In the genomic region with DNA sequence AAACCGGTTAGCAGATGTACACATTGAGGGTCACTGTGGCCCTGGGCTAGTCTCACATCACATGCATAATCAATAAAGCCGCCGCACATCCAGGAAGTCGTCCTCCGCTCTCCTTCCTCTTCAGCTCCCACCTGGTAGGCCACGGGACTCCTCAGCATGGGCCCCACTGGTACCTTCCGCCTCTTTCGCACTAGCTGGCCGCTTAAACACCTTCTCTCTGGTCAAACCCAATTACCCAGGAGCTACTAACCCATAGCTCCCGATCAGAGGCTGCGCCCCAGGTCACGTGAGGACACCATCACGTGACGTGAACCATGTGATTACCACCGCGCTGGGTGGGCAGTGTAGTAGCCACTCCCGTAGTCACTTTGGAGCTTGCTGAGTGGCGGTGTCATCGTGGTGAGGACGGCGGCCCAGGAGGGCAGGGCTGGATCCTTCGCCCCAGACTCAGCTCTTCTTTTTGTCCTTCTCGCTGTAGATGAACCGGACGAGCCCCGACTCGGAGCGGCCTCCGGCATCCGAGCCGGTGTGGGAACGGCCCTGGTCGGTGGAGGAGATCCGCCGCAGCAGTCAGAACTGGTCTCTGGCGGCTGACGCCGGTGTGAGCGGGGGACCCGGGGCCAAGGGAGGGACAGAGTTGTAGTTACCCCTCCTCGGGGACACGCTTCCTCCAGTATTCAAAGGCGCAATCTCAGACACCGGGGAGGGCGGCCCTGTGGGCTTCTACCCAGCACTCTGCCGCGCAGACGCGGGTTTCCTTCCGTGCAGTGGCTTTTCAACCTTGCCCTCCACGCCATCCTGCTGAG, we compare ENCODE assay signal across 1 mouse cellular context.
TF ChIP-seq lines count a peak whose summit lies in the region.

A gene (plus strand): TSS at position 310 of the 806 bp plus-strand sequence.

TF ChIP-seq in MEL, 35 proteins besides CTCF, POLR2A, EP300 and RAD21 (continued from another document):
- TF ChIP-seq MAFK (IDR thresholded peaks at IDR 0.05; ENCODE audit: borderline replicate concordance, low read depth, low read length): no peak
- TF ChIP-seq TAL1 (IDR thresholded peaks at IDR 0.05; ENCODE audit: low read length): no peak
- TF ChIP-seq UBTF (IDR thresholded peaks at IDR 0.05; ENCODE audit: borderline replicate concordance, insufficient read depth, low read depth, low read length): 0 out of 2 replicates have a peak, but pooled peaks have one; percentile 67
- peak; percentile 65 for TF ChIP-seq ETS1 (IDR thresholded peaks at IDR 0.05; ENCODE audit: low read depth, low read length)
- TF ChIP-seq TCF12 (IDR thresholded peaks at IDR 0.05; ENCODE audit: low read depth, low read length): peak; percentile 69
- TF ChIP-seq SIN3A (IDR thresholded peaks at IDR 0.05; ENCODE audit: low read length): peak; percentile 99
- TF ChIP-seq USF2 (IDR thresholded peaks at IDR 0.05; ENCODE audit: borderline replicate concordance in 1 of 2, insufficient read depth in 1 of 2, low read depth in 1 of 2, low read length in 2 of 2): peak; percentile 100
- TF ChIP-seq CHD1 (IDR thresholded peaks at IDR 0.05; ENCODE audit: low read depth, low read length): no peak
- peak; percentile 94 for TF ChIP-seq MXI1 (IDR thresholded peaks at IDR 0.05; ENCODE audit: low read depth, low read length)
- TF ChIP-seq JUND (IDR thresholded peaks at IDR 0.05; ENCODE audit: low read depth, low read length): no peak
- TF ChIP-seq MYC (IDR thresholded peaks at IDR 0.05; ENCODE audit: low read depth, low read length): peak; percentile 75
- no peak for TF ChIP-seq GABPA (IDR thresholded peaks at IDR 0.05; ENCODE audit: low read depth, low read length)
- peak; percentile 99 for TF ChIP-seq USF1 (IDR thresholded peaks at IDR 0.05; ENCODE audit: low read depth, low read length)
